Mouse (Mus musculus) heart, postnatal 0 days (tissue): ENCODE data around the gene Ube2l3.

ENCODE experiments used
- CTCF ChIP-seq: IDR thresholded peaks from 2 replicates; pipeline ENCODE4 v1.5.1; 2016; ENCODE audit warnings: antibody characterized with exemption, control low read depth, low read depth
- EP300 ChIP-seq: IDR thresholded peaks from 2 replicates; pipeline ENCODE4 v1.6.1; 2016; ENCODE audit warnings: antibody characterized with exemption, low read depth

DNA sequence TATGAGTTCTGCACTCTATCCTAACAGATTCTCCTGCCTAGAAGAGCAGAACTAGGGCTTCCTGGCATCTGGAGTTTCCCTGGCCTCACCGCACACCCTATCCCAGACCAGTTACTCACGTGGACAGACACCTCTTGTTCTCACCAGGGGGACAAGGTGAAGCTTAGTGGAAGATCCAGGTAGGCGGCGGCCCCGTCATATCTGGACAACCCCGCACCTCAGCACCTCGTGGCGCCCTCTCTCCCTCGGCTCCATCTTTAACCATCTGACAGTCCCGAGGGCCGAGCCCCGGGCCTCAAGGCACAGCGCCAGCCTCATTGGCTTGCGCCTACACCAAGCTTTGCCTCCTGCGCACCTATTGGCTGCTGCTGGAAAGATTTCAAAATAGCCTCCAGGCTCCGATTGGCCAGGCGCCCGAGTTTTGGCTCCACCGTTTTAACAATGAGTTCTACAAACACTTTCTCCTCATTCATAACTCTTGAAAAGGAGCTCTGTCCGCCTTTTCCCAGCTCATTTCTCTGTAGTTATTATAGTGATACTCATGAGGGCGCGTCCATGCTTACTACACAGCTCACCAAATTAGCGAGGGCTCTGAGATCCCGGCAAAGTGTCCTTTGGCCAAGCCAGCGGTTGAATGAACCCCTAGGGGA, 77.5 kb downstream of the Ube2l3 start, which contains the start of gene 2610318N02Rik:
- TF ChIP-seq CTCF = no peak
- TF ChIP-seq EP300 = no peak
